Mouse (Mus musculus) cerebellum, adult 2 months (tissue): Measurements from ENCODE around the gene Olfr543.

ENCODE experiments used
- CTCF ChIP-seq: fragments of 200-500 bp; IDR thresholded peaks from 2 replicates; pipeline ENCODE4 v1.5.1; 2011; ENCODE audit warnings: low read depth, mild to moderate bottlenecking, control low read depth, low read length, moderate library complexity, borderline replicate concordance; ENCODE audit not compliant: insufficient read depth
- POLR2A ChIP-seq: fragments of 200-500 bp; IDR thresholded peaks from 2 replicates; pipeline ENCODE4 v1.6.1; 2011; ENCODE audit warnings: low read length, control low read depth, borderline replicate concordance; ENCODE audit not compliant: insufficient read depth

GRCm38 (mm10) chr7:102512814-102513435 is 31.4 kb upstream of the Olfr543 start:
- TF ChIP-seq POLR2A (no peak), CTCF (peak; percentile 81)
